Mouse (Mus musculus) intestine, postnatal 0 days (tissue): Measurements from ENCODE around the gene Cdc5l. TPM values are rescaled to one million over a fixed set of nuclear protein-coding genes. Genes with fewer than 3 reads are reported as not detected.

Experiments used
- ATAC-seq: fragments of 200-750 bp; cut with Nextera tagmentation; 2 replicates; pipeline ENCODE4 v1.8.0; 2017; ENCODE audit warnings: mild to moderate bottlenecking, moderate TSS enrichment, moderate library complexity
- H3K27ac ChIP-seq: fragments of 300-500 bp; sonication (generic); 2 replicates; pipeline ENCODE4 v1.5.1; 2014; ENCODE audit warnings: mild to moderate bottlenecking, low read depth, low read length, moderate library complexity
- H3K27me3 ChIP-seq: fragments of 300-500 bp; sonication (generic); replicated peaks from 2 replicates; pipeline ENCODE4 v1.6.1; 2014; ENCODE audit warnings: low read length, mixed read lengths; ENCODE audit not compliant: control insufficient read depth, insufficient read depth
- H3K36me3 ChIP-seq: fragments of 300-500 bp; sonication (generic); 2 replicates; pipeline ENCODE4 v1.6.1; 2014; ENCODE audit warnings: mild to moderate bottlenecking, moderate library complexity; ENCODE audit not compliant: control insufficient read depth, insufficient read depth
- H3K4me1 ChIP-seq: fragments of 300-500 bp; sonication (generic); replicated peaks from 2 replicates; pipeline ENCODE4 v1.6.1; 2014; ENCODE audit warnings: antibody characterized with exemption, low read length, mixed read lengths; ENCODE audit not compliant: control insufficient read depth, insufficient read depth
- H3K4me2 ChIP-seq: fragments of 300-500 bp; sonication (generic); replicated peaks from 2 replicates; pipeline ENCODE4 v1.6.1; 2014; ENCODE audit warnings: low read depth, mild to moderate bottlenecking, moderate library complexity
- H3K4me3 ChIP-seq: fragments of 300-500 bp; sonication (generic); 2 replicates; pipeline ENCODE4 v1.5.1; 2014; ENCODE audit warnings: low read depth, low read length
- H3K9ac ChIP-seq: fragments of 300-500 bp; sonication (generic); 2 replicates; pipeline ENCODE4 v1.6.1; 2014; ENCODE audit warnings: mild to moderate bottlenecking, low read depth, low read length
- H3K9me3 ChIP-seq: fragments of 300-500 bp; sonication (generic); 2 replicates; pipeline ENCODE4 v1.6.1; 2016; ENCODE audit warnings: mixed run types; ENCODE audit not compliant: control insufficient read depth
- CTCF ChIP-seq: sonication (generic); IDR thresholded peaks from 2 replicates; pipeline ENCODE4 v1.5.1; 2016; ENCODE audit warnings: low read depth, mild to moderate bottlenecking, control low read depth, antibody characterized with exemption, moderate library complexity
- WGBS: fragments of 180-500 bp; shearing (Covaris S2); extraction: QIAGEN DNeasy Blood & Tissue Kit; methylation state at CpG from one replicate; pipeline ENCODE4 v1.1.7; 2014; 5-methylcytosine and 5-hydroxymethylcytosine counted together
- polyA plus RNA-seq: library from polyadenylated mRNA; unstranded; fragments of >200 nt; fragmentation: Nextera tagmentation; extraction: Ambion mirVana; gene quantifications from 2 replicates; pipeline ENCODE4 v1.2.1, GENCODE M21; 2015

Gene Cdc5l
- polyA plus RNA-seq = 31.3 and 33.1 TPM in 2 replicates

DNA sequence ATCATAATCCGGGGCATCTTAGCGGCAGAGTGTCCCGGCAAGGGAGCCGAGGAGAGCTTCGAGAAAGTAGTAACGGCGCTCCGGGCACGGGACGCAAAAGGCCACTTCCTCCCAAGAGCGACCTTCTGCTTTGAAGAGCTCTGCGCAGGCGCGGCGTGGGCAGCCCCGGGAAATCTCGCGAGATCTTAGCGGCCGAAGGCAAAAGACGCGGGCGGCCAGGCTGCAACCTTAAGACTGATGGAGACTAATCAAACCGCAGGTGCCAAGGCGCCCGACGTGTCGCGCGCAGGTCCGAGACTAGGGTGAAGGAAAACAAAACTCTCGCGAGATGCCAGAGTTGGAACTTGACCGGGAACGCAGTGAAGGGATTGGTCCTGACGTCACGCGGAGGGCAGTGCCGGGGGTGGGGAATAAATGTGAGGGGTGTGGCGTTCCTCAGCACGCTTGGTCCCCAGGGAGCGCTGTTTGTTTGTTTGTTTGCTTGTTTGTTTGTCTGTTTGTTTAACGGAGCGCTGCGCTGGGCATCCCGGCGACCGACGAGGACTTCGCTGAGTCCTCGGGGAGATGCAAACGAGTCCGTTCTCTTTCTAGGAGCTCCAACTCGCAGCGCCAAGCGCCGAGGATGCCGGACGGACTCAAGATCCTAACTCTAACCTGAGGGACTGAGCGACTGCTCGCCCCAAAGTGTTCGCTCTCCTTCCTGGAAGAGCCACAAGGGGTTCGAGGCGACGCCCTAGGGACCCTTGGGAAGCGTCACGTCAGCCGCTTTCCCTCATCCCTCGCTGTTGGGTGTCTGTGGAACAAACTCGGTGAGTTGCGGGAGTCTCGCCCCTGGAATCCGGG is at the start of gene Cdc5l:
Gene Cdc5l, minus strand, starts transcription at position 319 of the 843 bp plus-strand sequence.
- Histone ChIP-seq H3K27ac (peak within 1 kb of the TSS; percentile 99), H3K4me1 (peaks cover 7% of the 10 kb centered on the region; the same call in 1 of the 2 replicates), H3K4me3 (peak within 1 kb of the TSS; percentile 97), H3K9ac (peak within 1 kb of the TSS; percentile 99), H3K36me3 (no peaks in the 10 kb centered on the region), H3K4me2 (peak within 1 kb of the TSS; percentile 92), H3K27me3 (no peaks in the 10 kb centered on the region), H3K9me3 (no peaks in the 10 kb centered on the region)
- peak; percentile 54 for TF ChIP-seq CTCF
- peak; percentile 98 for ATAC-seq
- WGBS = under 1% methylated on average over 73 of the region's 73 CpGs

DNA sequence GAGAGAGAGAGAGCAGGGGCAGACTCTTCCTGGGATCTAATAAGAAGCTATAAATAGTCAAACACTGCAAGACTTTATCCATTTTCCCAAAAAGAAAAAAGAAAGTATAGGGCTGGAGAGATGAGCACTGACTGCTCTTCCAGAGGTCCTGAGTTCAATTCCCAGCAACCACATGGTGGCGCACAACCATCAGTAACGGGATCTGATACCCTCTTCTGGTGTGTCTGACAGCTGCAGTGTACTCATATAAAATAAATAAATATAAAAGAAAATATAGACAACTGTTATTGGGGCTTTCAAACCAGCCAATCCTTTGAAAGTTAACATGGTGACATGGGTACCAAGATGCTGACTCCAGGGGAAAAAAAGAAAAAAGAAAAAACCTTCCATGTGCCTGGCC is 46.9 kb upstream of the Cdc5l start:
- Histone ChIP-seq H3K9me3 (no peaks in the 10 kb centered on the region), H3K4me1 (no peaks in the 10 kb centered on the region), H3K27me3 (peaks cover 11% of the 10 kb centered on the region; the same call in 1 of the 2 replicates), H3K4me2 (no peak overlapping the region), H3K9ac (no peak overlapping the region), H3K36me3 (no peaks in the 10 kb centered on the region), H3K4me3 (no peak overlapping the region), H3K27ac (no peak overlapping the region)
- WGBS = 23% methylated on average over 2 of the region's 2 CpGs
- no peak for ATAC-seq
- TF ChIP-seq CTCF = peak; percentile 51

DNA sequence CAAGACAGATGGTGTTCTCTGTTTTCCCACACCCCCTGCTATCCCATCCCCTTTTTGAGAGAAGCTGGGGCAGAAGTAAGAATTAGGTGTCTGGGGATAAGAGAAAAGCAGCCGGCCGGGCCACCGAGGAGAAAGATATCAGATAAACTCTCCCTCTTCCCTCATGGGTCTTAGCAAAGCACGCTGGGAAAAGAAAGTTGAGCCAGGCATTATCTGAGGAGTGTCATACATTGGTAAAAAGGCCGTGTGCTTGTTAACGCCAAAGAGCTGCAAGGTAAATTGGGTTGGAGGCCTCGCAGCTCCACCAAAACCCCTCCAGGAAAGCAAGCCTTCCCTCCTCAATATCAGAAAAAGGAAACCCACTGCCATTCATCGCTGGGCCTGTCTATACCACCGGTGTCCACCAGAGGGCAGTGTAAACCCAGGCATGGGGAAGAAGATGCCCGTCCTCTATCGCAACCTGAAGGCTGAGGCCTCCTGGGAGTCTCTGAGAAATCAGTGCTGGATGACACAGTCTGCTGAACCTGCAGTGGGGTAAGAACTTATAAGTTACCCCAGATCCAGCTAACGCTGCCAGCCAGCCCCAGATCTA is 44.8 kb upstream of the Cdc5l start:
- H3K4me3 ChIP-seq = no peak overlapping the region
- ATAC-seq = peak; percentile 41; the same call in 1 of the 2 replicates
- H3K4me2 ChIP-seq = no peak overlapping the region
- H3K36me3 ChIP-seq = no peaks in the 10 kb centered on the region
- H3K27ac ChIP-seq = no peak overlapping the region
- no peak overlapping the region for H3K9ac ChIP-seq
- H3K4me1 ChIP-seq = no peaks in the 10 kb centered on the region
- no peaks in the 10 kb centered on the region for H3K9me3 ChIP-seq
- H3K27me3 ChIP-seq = peaks cover 16% of the 10 kb centered on the region
- 13% methylated on average over 12 of the region's 12 CpGs for WGBS
- TF ChIP-seq CTCF = peak; percentile 99

DNA sequence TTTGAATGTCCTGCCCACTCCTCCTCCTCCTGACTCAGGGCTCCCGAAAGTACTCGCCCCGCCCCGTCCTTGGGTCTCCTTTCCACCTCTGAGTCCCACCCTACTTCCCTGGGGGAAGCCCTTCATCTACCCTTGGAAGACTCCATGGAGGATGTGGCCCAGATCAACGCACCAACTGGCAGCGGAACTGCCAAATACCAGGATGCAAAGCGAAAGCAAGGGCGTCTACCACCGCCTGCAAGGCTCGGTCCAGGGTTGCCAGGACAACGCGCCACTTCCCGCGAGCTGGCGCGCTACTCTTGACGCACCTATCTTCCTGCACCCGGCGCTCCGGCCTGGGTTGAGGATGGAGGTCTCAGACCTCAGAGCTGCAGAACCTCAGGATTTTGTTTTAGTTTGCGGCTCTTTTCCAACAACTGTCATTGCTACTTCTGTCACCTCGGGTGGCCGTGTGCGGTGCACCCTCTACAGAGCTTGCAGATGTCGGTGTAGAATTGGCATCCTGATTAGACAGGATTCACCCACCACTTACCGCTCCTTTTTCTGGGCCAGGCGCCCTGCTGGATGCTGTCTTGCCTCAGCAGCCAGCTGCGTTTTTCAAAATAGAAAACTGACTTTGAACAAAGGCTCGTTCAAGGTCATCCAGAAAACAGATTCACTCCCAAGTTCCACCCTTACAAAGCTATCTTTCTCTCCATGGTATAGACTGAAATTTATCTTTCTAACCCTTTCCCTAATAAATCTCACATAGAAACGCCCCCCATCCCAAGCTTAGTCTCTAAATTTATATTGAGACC is 41.3 kb upstream of the Cdc5l start, which contains the start of gene Spats1:
Gene Spats1, minus strand, starts transcription at position 747 of the 797 bp plus-strand sequence.
- 6% methylated on average over 30 of the region's 30 CpGs for WGBS
- no peak within 1 kb of the TSS for H3K9ac ChIP-seq

DNA sequence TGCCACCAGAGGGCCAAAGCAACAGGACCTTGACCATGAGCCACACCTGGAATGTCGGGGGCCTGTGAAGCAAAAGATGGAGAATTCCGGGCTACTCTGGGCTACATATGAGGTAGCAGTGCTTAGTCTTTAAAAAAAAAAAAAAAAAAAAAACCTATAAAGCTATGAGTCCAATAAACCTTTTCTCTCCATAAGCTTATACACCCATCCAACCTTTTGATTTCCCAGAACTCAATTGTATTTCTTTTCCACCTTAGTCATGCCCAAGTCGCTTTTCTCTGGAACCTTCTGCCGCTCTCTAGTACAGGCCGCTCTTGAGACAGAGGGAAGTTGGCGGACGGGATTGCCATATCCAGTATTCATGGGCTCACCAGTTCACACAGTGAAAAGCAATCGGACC is 40.6 kb upstream of the Cdc5l start:
- Histone ChIP-seq H3K9ac (no peak overlapping the region), H3K4me3 (no peak overlapping the region)
- no peak for TF ChIP-seq CTCF

More for the DNA sequence above, 41.3 kb upstream of the Cdc5l start, which contains the start of gene Spats1:
- Histone ChIP-seq H3K27ac (no peak within 1 kb of the TSS), H3K36me3 (no peaks in the 10 kb centered on the region), H3K27me3 (peaks cover 16% of the 10 kb centered on the region), H3K4me3 (peak within 1 kb of the TSS; percentile 35), H3K9me3 (no peaks in the 10 kb centered on the region), H3K4me2 (peak within 1 kb of the TSS; percentile 57), H3K4me1 (no peaks in the 10 kb centered on the region)
- no peak for TF ChIP-seq CTCF
- peak; percentile 47; the same call in 1 of the 2 replicates for ATAC-seq

More for the DNA sequence above, 40.6 kb upstream of the Cdc5l start:
- H3K4me2 ChIP-seq = peak overlapping the region; percentile 57; the same call in 1 of the 2 replicates
- no peak overlapping the region for H3K27ac ChIP-seq
- no peaks in the 10 kb centered on the region for H3K36me3 ChIP-seq
- no peaks in the 10 kb centered on the region for H3K4me1 ChIP-seq
- H3K27me3 ChIP-seq = peaks cover 16% of the 10 kb centered on the region
- WGBS = 73% methylated on average over 8 of the region's 8 CpGs
- no peaks in the 10 kb centered on the region for H3K9me3 ChIP-seq
- no peak for ATAC-seq
